Mouse (Mus musculus) E14TG2a.4 (cell line): ENCODE measurements around the gene Sgcd.

Source experiments
- CTCF ChIP-seq: conservative IDR thresholded peaks from 2 replicates; pipeline ENCODE4 v1.5.1; 2014; ENCODE audit warnings: low read length
- NANOG ChIP-seq: IDR thresholded peaks from 2 replicates; pipeline ENCODE4 v1.6.1; 2014; ENCODE audit warnings: borderline replicate concordance, low read length, mixed read lengths
- POU5F1 ChIP-seq: IDR thresholded peaks from 2 replicates; pipeline ENCODE4 v1.6.1; 2014; ENCODE audit warnings: low read length, borderline replicate concordance

DNA sequence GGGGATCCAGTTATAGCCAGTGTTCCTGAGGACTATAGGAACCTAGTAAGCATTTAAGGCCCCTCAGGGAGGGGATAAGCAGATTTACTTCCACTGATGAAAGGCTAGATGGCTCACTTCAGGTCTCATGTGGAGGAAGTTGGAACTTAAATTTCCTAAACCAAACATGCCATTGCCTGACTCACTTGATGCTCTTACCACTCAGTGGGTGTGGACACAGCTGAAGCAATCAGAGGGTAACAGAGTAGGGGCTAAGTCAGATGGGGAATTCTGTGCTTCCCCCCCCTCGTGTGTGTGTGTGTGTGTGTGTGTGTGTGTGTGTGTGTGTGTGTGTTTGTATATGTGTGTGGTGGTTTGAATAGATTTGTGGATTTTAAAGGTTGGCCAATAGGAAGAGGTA, 830.7 kb downstream of the Sgcd start:
- TF ChIP-seq CTCF (no peak), POU5F1 (no peak), NANOG (no peak)
